Mouse (Mus musculus) lung, postnatal 0 days (tissue): ENCODE results near the gene Gm20441.

ENCODE experiments used
- CTCF ChIP-seq: IDR thresholded peaks from 2 replicates; pipeline ENCODE4 v1.5.1; 2016; ENCODE audit warnings: antibody characterized with exemption, mild to moderate bottlenecking
- EP300 ChIP-seq: IDR thresholded peaks from 2 replicates; pipeline ENCODE4 v1.6.1; 2016; ENCODE audit warnings: antibody characterized with exemption, mild to moderate bottlenecking, control low read depth

- TF ChIP-seq CTCF, result no peak
- TF ChIP-seq EP300, result no peak
Measured at GRCm38 (mm10) chr10:75788277-75788676, 7.5 kb upstream of the Gm20441 start.
